Mouse (Mus musculus) MEL (cell line): ENCODE measurements around the gene Gm17324. TPM values are rescaled to one million over a fixed set of nuclear protein-coding genes. Genes with fewer than 3 reads are reported as not detected.

Source experiments
- DNase-seq: peaks from one replicate; pipeline ENCODE4 v3.0.0; 2011; ENCODE audit warnings: low read depth, low spot score
- H3K27ac ChIP-seq: 2 replicates; pipeline ENCODE4 v1.5.1; 2012; ENCODE audit warnings: low read depth, mild to moderate bottlenecking, control low read depth, low read length, moderate library complexity; ENCODE audit not compliant: control insufficient read depth
- H3K27me3 ChIP-seq, 2 experiments: fragments of 150-350 bp in 1 of 2; sonication (generic) in 1 of 2; 2 replicates each; pipeline ENCODE4 v1.6.1; 2012; ENCODE audit warnings: low read length in 2 of 2, mild to moderate bottlenecking in 2 of 2, improper control_type of control experiment in 1 of 2, moderate library complexity in 1 of 2; ENCODE audit not compliant: insufficient read depth in 2 of 2, control insufficient read depth in 1 of 2
- H3K36me3 ChIP-seq, 2 experiments: 2 replicates each; pipeline ENCODE4 v1.6.1; 2012 to 2014; ENCODE audit warnings: low read length in 2 of 2, improper control_type of control experiment in 1 of 2, inconsistent platforms in 1 of 2, mild to moderate bottlenecking in 1 of 2; ENCODE audit not compliant: insufficient read depth in 2 of 2, control insufficient read depth in 1 of 2
- H3K4me1 ChIP-seq, 2 experiments: fragments of 150-350 bp in 1 of 2; sonication (generic) in 1 of 2; 2 replicates each; pipeline ENCODE4 v1.6.1; 2012; ENCODE audit warnings: low read length in 2 of 2, improper control_type of control experiment in 1 of 2, mild to moderate bottlenecking in 1 of 2; ENCODE audit not compliant: insufficient read depth in 2 of 2, control insufficient read depth in 1 of 2
- H3K4me3 ChIP-seq, 2 experiments: fragments of 150-350 bp in 1 of 2; sonication (generic) in 1 of 2; 2 replicates each; pipeline ENCODE4 v1.5.1; 2012; ENCODE audit warnings: low read depth in 2 of 2, low read length in 2 of 2, mild to moderate bottlenecking in 2 of 2, moderate library complexity in 2 of 2, control low read depth in 1 of 2, improper control_type of control experiment in 1 of 2; ENCODE audit not compliant: control insufficient read depth in 1 of 2, insufficient read depth in 1 of 2
- H3K79me2 ChIP-seq: 2 replicates; pipeline ENCODE4 v1.6.1; 2012; ENCODE audit warnings: mild to moderate bottlenecking, low read length, moderate library complexity; ENCODE audit not compliant: control insufficient read depth, poor library complexity, insufficient read depth
- H3K9ac ChIP-seq: 2 replicates; pipeline ENCODE4 v1.6.1; 2012; ENCODE audit warnings: low read depth, mild to moderate bottlenecking, control low read depth, low read length, moderate library complexity; ENCODE audit not compliant: control insufficient read depth, poor library complexity, severe bottlenecking
- H3K9me3 ChIP-seq: fragments of 150-350 bp; sonication (generic); replicated peaks from 2 replicates; pipeline ENCODE4 v1.6.1; 2012; ENCODE audit warnings: mild to moderate bottlenecking, low read length, improper control_type of control experiment, moderate library complexity; ENCODE audit not compliant: insufficient read depth
- BHLHE40 ChIP-seq: IDR thresholded peaks from 2 replicates; pipeline ENCODE4 v1.6.1; 2012; ENCODE audit warnings: low read depth, mild to moderate bottlenecking, inconsistent platforms, low read length, improper control_type of control experiment, borderline replicate concordance
- CHD1 ChIP-seq: IDR thresholded peaks from 2 replicates; pipeline ENCODE4 v1.6.1; 2012; ENCODE audit warnings: low read depth, mild to moderate bottlenecking, inconsistent platforms, low read length, improper control_type of control experiment
- ELF1 ChIP-seq: IDR thresholded peaks from 2 replicates; pipeline ENCODE4 v1.6.1; 2014; ENCODE audit warnings: low read depth, mild to moderate bottlenecking, inconsistent platforms, low read length, improper control_type of control experiment, moderate library complexity
- EP300 ChIP-seq, 2 experiments: IDR thresholded peaks; 2 replicates each; pipeline ENCODE4 v1.6.1; 2011; ENCODE audit warnings: improper control_type of control experiment in 2 of 2, low read length in 2 of 2, low read depth in 1 of 2, mild to moderate bottlenecking in 1 of 2
- HCFC1 ChIP-seq: IDR thresholded peaks from 2 replicates; pipeline ENCODE4 v1.6.1; 2012; ENCODE audit warnings: low read depth, mild to moderate bottlenecking, inconsistent platforms, low read length, improper control_type of control experiment, moderate library complexity
- JUND ChIP-seq: IDR thresholded peaks from 2 replicates; pipeline ENCODE4 v1.6.1; 2011; ENCODE audit warnings: low read depth, mild to moderate bottlenecking, improper control_type of control experiment, low read length
- MAFK ChIP-seq: IDR thresholded peaks from 2 replicates; pipeline ENCODE4 v1.6.1; 2011; ENCODE audit warnings: low read depth, mild to moderate bottlenecking, low read length, improper control_type of control experiment, borderline replicate concordance
- MAX ChIP-seq: IDR thresholded peaks from 2 replicates; pipeline ENCODE4 v1.6.1; 2011; ENCODE audit warnings: low read length, improper control_type of control experiment
- MAZ ChIP-seq: IDR thresholded peaks from 2 replicates; pipeline ENCODE4 v1.6.1; 2012; ENCODE audit warnings: low read depth, mild to moderate bottlenecking, inconsistent platforms, low read length, improper control_type of control experiment
- MXI1 ChIP-seq: IDR thresholded peaks from 2 replicates; pipeline ENCODE4 v1.6.1; 2011; ENCODE audit warnings: mild to moderate bottlenecking, low read depth, low read length, improper control_type of control experiment
- NELFE ChIP-seq: IDR thresholded peaks from 2 replicates; pipeline ENCODE4 v1.6.1; 2011; ENCODE audit warnings: low read depth, low read length, improper control_type of control experiment
- POLR2AphosphoS2 ChIP-seq: IDR thresholded peaks from 2 replicates; pipeline ENCODE4 v1.6.1; 2011; ENCODE audit warnings: low read length, improper control_type of control experiment
- POLR2AphosphoS5 ChIP-seq: IDR thresholded peaks from 2 replicates; pipeline ENCODE4 v1.6.1; 2012; ENCODE audit warnings: low read depth, borderline replicate concordance, mild to moderate bottlenecking, inconsistent platforms, low read length, moderate library complexity, mixed read lengths
- RCOR1 ChIP-seq: IDR thresholded peaks from 2 replicates; pipeline ENCODE4 v1.6.1; 2012; ENCODE audit warnings: low read depth, mild to moderate bottlenecking, inconsistent platforms, low read length, improper control_type of control experiment
- TBP ChIP-seq: IDR thresholded peaks from 2 replicates; pipeline ENCODE4 v1.8.0; 2011; ENCODE audit warnings: low read depth, low read length, improper control_type of control experiment
- ZKSCAN1 ChIP-seq: IDR thresholded peaks from 2 replicates; pipeline ENCODE4 v1.6.1; 2012; ENCODE audit warnings: low read depth, mild to moderate bottlenecking, inconsistent platforms, low read length, improper control_type of control experiment, moderate library complexity
- polyA plus RNA-seq, 2 experiments: library from polyadenylated mRNA; stranded (reverse) in 1 of 2; unstranded in 1 of 2; fragments of >175 nt in 1 of 2; fragments of >200 nt in 1 of 2; gene quantifications; 2 replicates each; pipeline versions ENCODE4 v1.2.1 to v1.2.4; 2012; ENCODE audit warnings: low replicate concordance in 2 of 2, low read depth in 1 of 2; ENCODE audit not compliant: insufficient read length in 2 of 2, insufficient read depth in 1 of 2, missing spikeins in 1 of 2
- total RNA-seq: library from RNA; depleted of rRNA; stranded (reverse); fragments of 300-350 nt; gene quantifications from 2 replicates; pipeline ENCODE4 v1.2.3, GENCODE M21; 2012

The Gm17324 gene
- total and polyA plus RNA-seq, 3 experiments = 0.36 to 1.8 TPM; not detected in 1

- peaks cover 16% of the 10 kb centered on the region for H3K79me2 ChIP-seq
- no peak overlapping the region for H3K4me3 ChIP-seq
- H3K9me3 ChIP-seq = no peaks in the 10 kb centered on the region
- no peaks in the 10 kb centered on the region for H3K27me3 ChIP-seq
- peaks cover 25 to 39% of the 10 kb centered on the region in 2 experiments for H3K36me3 ChIP-seq
- peak; percentile 71 for DNase-seq
- H3K9ac ChIP-seq = no peak overlapping the region
- peaks cover 10 to 24% of the 10 kb centered on the region in 2 experiments for H3K4me1 ChIP-seq
- TF ChIP-seq TBP (no peak), HCFC1 (0 out of 2 replicates have a peak, but pooled peaks have one; percentile 23), MAZ (no peak), ZKSCAN1 (no peak), POLR2AphosphoS5 (no peak), CHD1 (no peak), MAFK (no peak)
- H3K27ac ChIP-seq = peak overlapping the region; percentile 36
These were observed 2.8 kb upstream of the Gm17324 start for GRCm38 (mm10) chr9:78451382-78451781.

GRCm38 (mm10) chr9:78450404-78450803 lies 1.8 kb upstream of the Gm17324 start:
- Histone ChIP-seq H3K36me3 (peaks cover 21 to 39% of the 10 kb centered on the region in 2 experiments), H3K4me1 (peaks cover 10 to 24% of the 10 kb centered on the region in 2 experiments), H3K4me3 (no peak overlapping the region), H3K9me3 (no peaks in the 10 kb centered on the region), H3K27me3 (no peaks in the 10 kb centered on the region), H3K9ac (no peak overlapping the region), H3K79me2 (peaks cover 16% of the 10 kb centered on the region), H3K27ac (no peak overlapping the region)
- TF ChIP-seq EP300 (IDR thresholded peaks at IDR 0.05; ENCODE audit: low read depth in 1 of 2, low read length in 2 of 2) (no peak), JUND (no peak), RCOR1 (no peak), HCFC1 (no peak), NELFE (no peak), MXI1 (no peak), POLR2AphosphoS2 (no peak), ZKSCAN1 (no peak), ELF1 (no peak), BHLHE40 (no peak)
- DNase-seq = no peak

- peak overlapping the region; percentile 67 for H3K9ac ChIP-seq
- H3K27me3 ChIP-seq = no peaks in the 10 kb centered on the region
- no peak for DNase-seq
- H3K36me3 ChIP-seq = peaks cover under 1 to 26% of the 10 kb centered on the region in 2 experiments
- H3K4me1 ChIP-seq = peaks cover 4 to 24% of the 10 kb centered on the region in 2 experiments
- peak overlapping the region; percentile 54 for H3K27ac ChIP-seq
- peaks cover 21% of the 10 kb centered on the region for H3K79me2 ChIP-seq
- H3K4me3 ChIP-seq = peak overlapping the region; percentile 2 to 100
- no peaks in the 10 kb centered on the region for H3K9me3 ChIP-seq
- 0 out of 2 replicates have a peak, but pooled peaks have one; percentile 3 for TF ChIP-seq MAX
- no peak for TF ChIP-seq BHLHE40
These were observed 997 bp downstream of the Gm17324 start for GRCm38 (mm10) chr9:78447606-78447972.
